Mouse (Mus musculus) lung, embryonic 16.5 days (tissue): ENCODE measurements around the gene Cdk9. TPM values are rescaled to one million over a fixed set of nuclear protein-coding genes. Genes with fewer than 3 reads are reported as not detected.
A peak's percentile ranks its signal among the peaks of the same experiment; 100 is the strongest.

Experiments
- ATAC-seq: fragments of 200-750 bp; cut with Nextera tagmentation; 2 replicates; pipeline ENCODE4 v1.8.0; 2017; ENCODE audit warnings: low read depth, mild to moderate bottlenecking, moderate library complexity
- H3K27ac ChIP-seq: fragments of 300-500 bp; sonication (generic); 2 replicates; pipeline ENCODE4 v1.5.1; 2014; ENCODE audit warnings: mild to moderate bottlenecking, control low read depth, low read length
- H3K27me3 ChIP-seq: fragments of 300-500 bp; sonication (generic); 2 replicates; pipeline ENCODE4 v1.6.1; 2014; ENCODE audit warnings: low read depth, low read length, mixed read lengths; ENCODE audit not compliant: control insufficient read depth, insufficient read depth
- H3K36me3 ChIP-seq: fragments of 300-500 bp; sonication (generic); 2 replicates; pipeline ENCODE4 v1.6.1; 2014; ENCODE audit warnings: low read length; ENCODE audit not compliant: control insufficient read depth, insufficient read depth
- H3K4me1 ChIP-seq: fragments of 300-500 bp; sonication (generic); replicated peaks from 2 replicates; pipeline ENCODE4 v1.6.1; 2014; ENCODE audit warnings: low read length, mixed read lengths; ENCODE audit not compliant: control insufficient read depth, insufficient read depth
- H3K4me2 ChIP-seq: fragments of 300-500 bp; sonication (generic); 2 replicates; pipeline ENCODE4 v1.6.1; 2014; ENCODE audit warnings: low read depth, low read length, control low read depth
- H3K4me3 ChIP-seq: fragments of 300-500 bp; sonication (generic); 2 replicates; pipeline ENCODE4 v1.5.1; 2014; ENCODE audit warnings: mild to moderate bottlenecking, low read length, control low read depth
- H3K9ac ChIP-seq: fragments of 300-500 bp; sonication (generic); 2 replicates; pipeline ENCODE4 v1.6.1; 2014; ENCODE audit warnings: low read length, control low read depth
- H3K9me3 ChIP-seq: fragments of 300-500 bp; sonication (generic); 2 replicates; pipeline ENCODE4 v1.6.1; 2016; ENCODE audit warnings: low read length; ENCODE audit not compliant: control insufficient read depth
- WGBS: fragments of 180-500 bp; shearing (Covaris S2); extraction: QIAGEN DNeasy Blood & Tissue Kit; methylation state at CpG from one replicate; pipeline ENCODE4 v1.1.7; 2014; 5-methylcytosine and 5-hydroxymethylcytosine counted together
- polyA plus RNA-seq: library from polyadenylated mRNA; unstranded; fragments of >200 nt; fragmentation: Nextera tagmentation; extraction: Ambion mirVana; gene quantifications from 2 replicates; pipeline ENCODE4 v1.2.1, GENCODE M21; 2015

The Cdk9 gene
- 77.2 and 85.1 TPM in 2 replicates for polyA plus RNA-seq

- WGBS: under 1% methylated on average over 46 of the region's 79 CpGs
These were observed at the start of gene Cdk9 for GRCm38 (mm10) chr2:32712934-32713817. Gene Cdk9 (minus strand): TSS chr2:32713076.

GRCm38 (mm10) chr2:32761859-32762258 lies 49.0 kb upstream of the Cdk9 start:
- Histone ChIP-seq H3K27me3 (no peaks in the 10 kb centered on the region), H3K9me3 (no peaks in the 10 kb centered on the region), H3K4me3 (no peak overlapping the region), H3K4me2 (no peak overlapping the region), H3K9ac (no peak overlapping the region), H3K36me3 (peaks cover 12% of the 10 kb centered on the region), H3K27ac (no peak overlapping the region), H3K4me1 (peaks cover 3% of the 10 kb centered on the region; the same call in 1 of the 2 replicates)
- no peak for ATAC-seq
- 66% methylated on average over 4 of the region's 4 CpGs for WGBS

More at GRCm38 (mm10) chr2:32712934-32713817, at the start of gene Cdk9:
- peaks cover 20% of the 10 kb centered on the region for H3K36me3 ChIP-seq
- H3K4me3 ChIP-seq: peak within 1 kb of the TSS; percentile 70
- H3K27me3 ChIP-seq: no peaks in the 10 kb centered on the region
- peak within 1 kb of the TSS; percentile 97 for H3K27ac ChIP-seq
- ATAC-seq: peak; percentile 89
- peaks cover 15% of the 10 kb centered on the region for H3K4me1 ChIP-seq
- peak within 1 kb of the TSS; percentile 88 for H3K9ac ChIP-seq
- H3K9me3 ChIP-seq: no peaks in the 10 kb centered on the region
- H3K4me2 ChIP-seq: peak within 1 kb of the TSS; percentile 82

GRCm38 (mm10) chr2:32761361-32761760 lies 48.5 kb upstream of the Cdk9 start:
- WGBS: 87% methylated on average over 14 of the region's 14 CpGs
- H3K4me3 ChIP-seq: no peak overlapping the region
- H3K4me2 ChIP-seq: no peak overlapping the region
- no peaks in the 10 kb centered on the region for H3K27me3 ChIP-seq
- no peaks in the 10 kb centered on the region for H3K9me3 ChIP-seq
- H3K4me1 ChIP-seq: peaks cover 3% of the 10 kb centered on the region; the same call in 1 of the 2 replicates
- peaks cover 12% of the 10 kb centered on the region for H3K36me3 ChIP-seq
- no peak overlapping the region for H3K9ac ChIP-seq
- ATAC-seq: no peak
- H3K27ac ChIP-seq: no peak overlapping the region

- Histone ChIP-seq H3K4me1 (peaks cover 3% of the 10 kb centered on the region; the same call in 1 of the 2 replicates), H3K4me2 (no peak overlapping the region), H3K27me3 (no peaks in the 10 kb centered on the region), H3K9me3 (no peaks in the 10 kb centered on the region), H3K36me3 (peaks cover 12% of the 10 kb centered on the region), H3K9ac (no peak overlapping the region), H3K4me3 (no peak overlapping the region), H3K27ac (no peak overlapping the region)
- WGBS: 82% methylated on average over 2 of the region's 2 CpGs
- ATAC-seq: no peak
These were observed 46.1 kb upstream of the Cdk9 start for GRCm38 (mm10) chr2:32759001-32759400.

- ATAC-seq: no peak
- Histone ChIP-seq H3K9me3 (no peaks in the 10 kb centered on the region), H3K4me1 (peaks cover 3% of the 10 kb centered on the region; the same call in 1 of the 2 replicates), H3K27me3 (no peaks in the 10 kb centered on the region), H3K4me2 (no peak overlapping the region), H3K4me3 (no peak overlapping the region), H3K36me3 (peaks cover 12% of the 10 kb centered on the region), H3K27ac (no peak overlapping the region), H3K9ac (0 out of 2 replicates have a peak overlapping the region, but pooled peaks have one; percentile 2)
- 63% methylated on average over 8 of the region's 8 CpGs for WGBS
These were observed 45.6 kb upstream of the Cdk9 start for GRCm38 (mm10) chr2:32758503-32758902.

GRCm38 (mm10) chr2:32757056-32757845 lies 44.4 kb upstream of the Cdk9 start, which contains the start of gene Tor2a:
Gene Tor2a (plus strand): TSS chr2:32757234.
- under 1% methylated on average over 66 of the region's 66 CpGs for WGBS
- H3K4me2 ChIP-seq: peak within 1 kb of the TSS; percentile 66
- peak within 1 kb of the TSS; percentile 95 for H3K9ac ChIP-seq
- H3K27ac ChIP-seq: peak within 1 kb of the TSS; percentile 86
- H3K4me1 ChIP-seq: peaks cover 3% of the 10 kb centered on the region; the same call in 1 of the 2 replicates
- H3K9me3 ChIP-seq: no peaks in the 10 kb centered on the region
- peak within 1 kb of the TSS; percentile 80 for H3K4me3 ChIP-seq
- peaks cover 9% of the 10 kb centered on the region for H3K36me3 ChIP-seq
- no peaks in the 10 kb centered on the region for H3K27me3 ChIP-seq
- peak; percentile 97 for ATAC-seq

- Histone ChIP-seq H3K4me3 (peak overlapping the region; percentile 80; the same call in 1 of the 2 replicates), H3K36me3 (peaks cover 7% of the 10 kb centered on the region), H3K9me3 (no peaks in the 10 kb centered on the region), H3K27ac (no peak overlapping the region), H3K4me1 (peaks cover 3% of the 10 kb centered on the region; the same call in 1 of the 2 replicates), H3K27me3 (no peaks in the 10 kb centered on the region), H3K4me2 (peak overlapping the region; percentile 28), H3K9ac (no peak overlapping the region)
- 33% methylated on average over 6 of the region's 6 CpGs for WGBS
- ATAC-seq: peak; percentile 17
These were observed 43.8 kb upstream of the Cdk9 start for GRCm38 (mm10) chr2:32756674-32757055.

- no peak overlapping the region for H3K4me3 ChIP-seq
- WGBS: 67% methylated on average over 10 of the region's 10 CpGs
- peaks cover 2% of the 10 kb centered on the region; the same call in 1 of the 2 replicates for H3K36me3 ChIP-seq
- H3K9me3 ChIP-seq: no peaks in the 10 kb centered on the region
- no peaks in the 10 kb centered on the region for H3K27me3 ChIP-seq
- H3K27ac ChIP-seq: no peak overlapping the region
- no peak overlapping the region for H3K4me2 ChIP-seq
- no peak overlapping the region for H3K9ac ChIP-seq
- ATAC-seq: no peak
- peaks cover 3% of the 10 kb centered on the region; the same call in 1 of the 2 replicates for H3K4me1 ChIP-seq
These were observed 39.3 kb upstream of the Cdk9 start for GRCm38 (mm10) chr2:32752181-32752580.
